Comparison of ENCODE assay signal across 8 mouse cellular contexts in the genomic region with DNA sequence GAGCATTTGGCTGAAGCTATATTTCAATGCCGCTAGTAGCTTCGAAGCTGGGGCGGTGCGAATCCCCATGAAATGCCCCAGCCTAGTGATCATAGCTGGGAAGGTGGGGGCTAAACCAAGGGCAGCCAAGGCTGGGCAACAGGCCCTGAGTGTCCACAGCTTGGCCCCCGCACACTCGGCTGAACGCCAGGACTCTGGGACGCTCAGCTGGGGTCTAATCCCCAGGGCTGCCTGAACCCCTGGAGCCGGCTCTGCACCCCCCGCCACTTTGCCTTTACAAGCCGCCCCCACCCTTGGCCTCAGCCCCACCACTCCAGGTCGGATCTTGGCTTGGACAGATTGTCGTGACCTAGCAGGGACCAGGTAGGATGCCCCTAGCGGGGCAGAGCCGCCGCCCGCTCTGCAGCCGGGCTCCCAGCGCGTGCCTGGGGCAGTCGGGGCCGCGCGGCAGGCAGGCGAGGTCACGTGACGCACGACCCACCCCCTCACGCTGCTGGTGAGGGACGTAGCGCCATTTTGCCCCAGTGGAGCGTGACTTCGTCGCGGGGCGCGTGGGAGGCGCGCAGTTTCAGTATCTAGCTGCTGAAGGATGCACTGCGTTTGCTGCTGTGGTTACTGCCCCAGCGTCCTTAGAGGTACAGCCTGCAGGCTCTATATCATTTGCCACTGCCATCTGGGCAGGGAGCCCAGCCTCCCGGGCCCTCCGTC. TPM values are rescaled to one million over a fixed set of nuclear protein-coding genes. Genes with fewer than 3 reads are reported as not detected.
DNase-seq lines count a peak whose midpoint lies in the region; ATAC-seq and TF ChIP-seq lines count a peak whose summit lies in the region.

No protein-coding gene starts in this region.

- no peaks in the 10 kb centered on the region for H3K9me3 ChIP-seq in hindbrain, embryonic 10.5 days
- no peaks in the 10 kb centered on the region for H3K9me3 ChIP-seq in neural tube, embryonic 15.5 days (replicated peaks)

- H3K4me1 ChIP-seq in hindbrain, embryonic 10.5 days (replicated peaks): peaks cover 18% of the 10 kb centered on the region
- H3K4me1 ChIP-seq in lung, adult 2 months (ENCODE audit: control insufficient read depth, insufficient read depth, low read length): peaks cover 4% of the 10 kb centered on the region
- H3K4me1 ChIP-seq in neural tube, embryonic 15.5 days: peaks cover 19% of the 10 kb centered on the region

- H3K9ac ChIP-seq in neural tube, embryonic 15.5 days (replicated peaks): peak overlapping the region; percentile 62

- H3K27me3 ChIP-seq in hindbrain, embryonic 10.5 days (ENCODE audit: insufficient read depth, poor library complexity, severe bottlenecking): peaks cover 72% of the 10 kb centered on the region
- H3K27me3 ChIP-seq in neural tube, embryonic 15.5 days (replicated peaks): peaks cover 13% of the 10 kb centered on the region

- WGBS in hindbrain, embryonic 10.5 days: 3% methylated on average over 43 of the region's 43 CpGs
- 4% methylated on average over 43 of the region's 43 CpGs for WGBS in lung, adult 2 months
- WGBS in neural tube, embryonic 15.5 days: under 1% methylated on average over 43 of the region's 43 CpGs

- no peak for TF ChIP-seq POLR2A in lung, adult 2 months (IDR thresholded peaks at IDR 0.05; ENCODE audit: borderline replicate concordance, extremely low read depth, low read depth, low read length)

- TF ChIP-seq CTCF in lung, adult 2 months (IDR thresholded peaks at IDR 0.05; ENCODE audit: insufficient read depth, low read length): no peak

- peak; percentile 82 for DNase-seq in ES-CJ7 (ENCODE audit: low read depth, low spot score)
- DNase-seq in cerebellum, adult 9-10 months: peak; percentile 87
- DNase-seq in frontal cortex, adult 2 months (ENCODE audit: extremely low spot score in 1 of 2, low spot score in 1 of 2): peak; percentile 85 to 94
- peak; percentile 87 for DNase-seq in hindbrain, embryonic 10.5 days (ENCODE audit: low spot score)
- DNase-seq in layer of hippocampus, adult 9-10 months (ENCODE audit: low spot score): peak; percentile 54
- DNase-seq in lung, adult 2 months: peak; percentile 50
- DNase-seq in testis, postnatal 10 days (ENCODE audit: low spot score): peak; percentile 87

- peak overlapping the region; percentile 84 for H3K27ac ChIP-seq in hindbrain, embryonic 10.5 days
- peak overlapping the region; percentile 82 for H3K27ac ChIP-seq in neural tube, embryonic 15.5 days (replicated peaks)

- no peaks in the 10 kb centered on the region for H3K36me3 ChIP-seq in hindbrain, embryonic 10.5 days
- no peaks in the 10 kb centered on the region for H3K36me3 ChIP-seq in neural tube, embryonic 15.5 days

- peak overlapping the region; percentile 98 for H3K4me2 ChIP-seq in neural tube, embryonic 15.5 days

- ATAC-seq in neural tube, embryonic 15.5 days (ENCODE audit: low FRiP score): peak; percentile 95

- peak overlapping the region; percentile 62 for H3K4me3 ChIP-seq in hindbrain, embryonic 10.5 days
- peak overlapping the region; percentile 43 for H3K4me3 ChIP-seq in lung, adult 2 months (replicated peaks; ENCODE audit: extremely low read depth, low read depth, low read length)
- peak overlapping the region; percentile 55 for H3K4me3 ChIP-seq in neural tube, embryonic 15.5 days (replicated peaks)

RNA-seq across cellular contexts. Expression of a gene that starts 0.5 kb away (rescaled TPM):
- polyA plus RNA-seq in frontal cortex, adult 2 months (2012; rRNA removed): 3.7 and 4.7 TPM in 2 replicates
- polyA plus RNA-seq in hindbrain, embryonic 10.5 days (2016; fragmentation: Nextera tagmentation; extraction: Ambion mirVana): 0.39 TPM in 2 replicates
- polyA plus RNA-seq in lung, adult 2 months (2012; rRNA removed): 0.26 and 0.31 TPM in 2 replicates
- polyA plus RNA-seq in neural tube, embryonic 15.5 days (2015; fragmentation: Nextera tagmentation; extraction: Ambion mirVana): 7.6 and 9.1 TPM in 2 replicates

RNA-seq across cellular contexts. Expression of a gene that starts 14.7 kb away (rescaled TPM):
- polyA plus RNA-seq in frontal cortex, adult 2 months (2012; rRNA removed): 19.1 and 22.0 TPM in 2 replicates
- polyA plus RNA-seq in hindbrain, embryonic 10.5 days (2016; fragmentation: Nextera tagmentation; extraction: Ambion mirVana): 11.4 and 14.2 TPM in 2 replicates
- 11.1 and 12.2 TPM in 2 replicates for polyA plus RNA-seq in lung, adult 2 months (2012; rRNA removed)
- 7.8 and 8.7 TPM in 2 replicates for polyA plus RNA-seq in neural tube, embryonic 15.5 days (2015; fragmentation: Nextera tagmentation; extraction: Ambion mirVana)

Comparison
In these comparisons a context has a peak if more than half of its experiments do, and no peak if none do; other contexts are left out.
1. Peak in every context shown above with its lines: DNase-seq, ATAC-seq, H3K4me3 ChIP-seq and H3K27ac ChIP-seq.